In the genomic region with DNA sequence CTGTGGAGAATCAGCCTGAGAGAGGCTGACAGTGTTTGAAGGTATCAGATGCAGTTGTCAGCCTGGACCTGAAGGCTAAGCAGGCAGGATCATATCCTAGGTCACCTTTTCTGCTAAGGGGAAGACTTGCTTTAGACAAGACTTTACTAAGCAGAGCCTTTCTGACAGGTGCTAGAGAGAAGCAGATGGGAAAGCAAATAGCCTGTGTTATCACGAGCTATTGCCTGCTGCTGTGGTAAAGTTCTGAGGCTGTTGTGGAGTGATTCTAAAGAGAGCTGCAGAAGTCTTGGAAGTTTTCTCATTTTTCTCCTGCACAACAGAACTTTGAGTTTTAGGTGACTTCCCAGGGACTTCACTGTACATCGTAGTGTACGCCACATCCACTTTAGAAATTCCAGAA, we compare ENCODE assay signal across 22 mouse cellular contexts.
DNase-seq lines count a peak whose midpoint lies in the region; ATAC-seq and TF ChIP-seq lines count a peak whose summit lies in the region.
"Had no signal": no experiment of that assay in that cellular context is flagged by ENCODE, and none has a peak within 500 bp of the region (broad histone marks: within the 10 kb centered on the region; RNA-seq: fewer than 3 reads in every experiment).

No protein-coding gene starts in this region.

- no peaks in the 10 kb centered on the region for H3K79me2 ChIP-seq in heart, adult 2 months (replicated peaks; ENCODE audit: control insufficient read depth, insufficient read depth, low read length)

- H3K4me1 ChIP-seq in heart, adult 2 months (ENCODE audit: control insufficient read depth, insufficient read depth, low read length), result no peaks in the 10 kb centered on the region; the same call in 1 of the 2 replicates

- no peak overlapping the region for H3K9ac ChIP-seq in heart, adult 2 months (ENCODE audit: low read depth, low read length)

- no peaks in the 10 kb centered on the region for H3K27me3 ChIP-seq in heart, adult 2 months (ENCODE audit: control insufficient read depth, insufficient read depth, low read length)
- H3K27me3 ChIP-seq: CH12.LX, Patski had no signal

- H3K36me3 ChIP-seq in heart, adult 2 months (ENCODE audit: control insufficient read depth, insufficient read depth, low read length), result no peaks in the 10 kb centered on the region
- H3K36me3 ChIP-seq: G1E had no signal

- peak; percentile 53 for ATAC-seq in megakaryocyte progenitor cell, adult 5-6 weeks (replicated peaks; ENCODE audit: poor library complexity)
- ATAC-seq in megakaryocyte-erythroid progenitor cell, adult 5-6 weeks (replicated peaks; ENCODE audit: low FRiP score, low TSS enrichment, poor library complexity, severe bottlenecking), result peak; percentile 51; the same call in 1 of the 2 replicates
- ATAC-seq: activated CD4-positive, CD25-positive, alpha-beta regulatory T cell, adult 4 months; CD4-positive, CD25-positive, alpha-beta regulatory T cell, adult 4 months; Patski had no signal

- H3K4me3 ChIP-seq in heart, adult 2 months, result no peak overlapping the region

- 85% methylated on average over 3 of the region's 3 CpGs for WGBS in heart, adult 2 months

- peak; percentile 53 for DNase-seq in heart, adult 11 months
- DNase-seq in heart, adult 2 months, result no peak
- DNase-seq in adrenal gland, adult (ENCODE audit: inconsistent age in 2 of 2, low spot score in 1 of 2), result no peak
- DNase-seq in urinary bladder, postnatal 36 days (ENCODE audit: low spot score in 2 of 2), result no peak
- DNase-seq: adrenal gland, adult 2 months; adrenal gland, adult 8-10 months; adrenal gland, postnatal 10 days; adrenal gland, postnatal 14 days; adrenal gland, postnatal 25 days; adrenal gland, postnatal 36 days; B cell, adult 2 months; cerebellum, adult 11 months; cerebellum, adult 11-12 months; cerebellum, adult 18-20 months; cerebellum, adult 2 months had no signal

- intact Hi-C loops in heart, adult 2 months (cut with DNase I), result no loop called here

- no peak for TF ChIP-seq POLR2A in heart, adult 2 months (IDR thresholded peaks at IDR 0.05; ENCODE audit: insufficient read depth, low read depth, low read length)

- TF ChIP-seq CTCF in heart, adult 2 months (IDR thresholded peaks at IDR 0.05), result no peak

- no peak for TF ChIP-seq EP300 in heart, adult 2 months (IDR thresholded peaks at IDR 0.05; ENCODE audit: insufficient read depth, low read depth, low read length)

- H3K27ac ChIP-seq in heart, adult 2 months, result no peak overlapping the region
